Mouse (Mus musculus): Measurements from ENCODE around the gene Mt1.

Mt1 gene

DNA sequence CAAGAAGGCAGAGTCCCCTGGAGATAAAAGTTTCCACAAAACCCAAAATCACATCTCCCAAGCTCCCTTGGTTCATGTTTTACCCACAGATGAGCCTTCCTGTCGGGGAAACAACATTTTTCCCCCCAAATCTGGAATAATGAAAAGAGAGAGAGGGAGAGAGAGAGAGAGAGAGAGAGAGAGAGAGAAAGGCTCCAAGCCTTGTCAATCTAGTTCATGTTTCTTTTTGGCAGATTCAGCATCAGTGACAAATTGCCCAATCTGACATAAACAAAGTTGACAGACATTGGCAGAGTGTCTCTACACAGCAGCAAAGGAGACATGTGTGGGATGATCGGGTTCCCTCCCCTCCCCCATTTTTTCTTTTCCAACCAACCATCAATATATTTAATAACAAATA lies 28.6 kb downstream of the Mt1 start:
- no peak for DNase-seq

DNA sequence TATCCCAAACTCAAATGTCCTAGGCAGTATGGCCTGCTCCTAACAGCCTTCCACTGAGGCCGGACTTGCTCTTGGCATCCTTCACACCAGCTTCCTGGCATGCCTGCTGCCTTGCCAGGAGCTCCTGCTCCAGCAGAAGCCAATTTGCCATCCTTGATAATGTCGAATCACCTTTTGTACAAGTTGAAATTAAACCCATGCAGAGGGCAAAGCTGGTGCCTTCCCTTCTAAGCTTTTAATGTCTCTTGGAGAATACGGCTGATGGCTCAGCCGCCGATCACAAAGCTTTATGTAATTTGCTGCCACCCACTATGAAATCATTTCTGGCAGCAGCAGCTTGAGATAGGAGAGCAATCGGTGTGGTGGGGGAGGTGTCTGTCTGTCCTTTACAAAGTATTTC lies 30.8 kb downstream of the Mt1 start:
- DNase-seq = peak; percentile 59

DNA sequence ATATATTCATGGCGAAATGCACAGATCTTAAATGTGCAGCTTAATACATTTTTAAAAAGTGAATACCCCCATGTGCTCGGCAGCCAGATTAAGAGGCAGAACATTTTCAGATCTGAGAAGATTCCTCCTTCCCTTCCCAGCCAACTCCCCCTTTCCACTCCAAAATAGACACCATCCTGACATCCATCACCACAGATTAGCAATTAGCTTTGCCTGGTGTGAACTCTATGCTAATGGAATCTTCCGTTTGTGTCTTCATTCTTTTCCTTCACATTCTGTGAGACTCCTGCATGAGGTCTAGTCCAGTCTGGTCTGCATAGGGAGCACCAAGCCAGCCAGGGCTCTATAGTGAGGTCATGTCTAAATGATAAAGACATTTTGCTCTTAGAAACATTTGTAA lies 31.3 kb downstream of the Mt1 start:
- no peak for DNase-seq

DNA sequence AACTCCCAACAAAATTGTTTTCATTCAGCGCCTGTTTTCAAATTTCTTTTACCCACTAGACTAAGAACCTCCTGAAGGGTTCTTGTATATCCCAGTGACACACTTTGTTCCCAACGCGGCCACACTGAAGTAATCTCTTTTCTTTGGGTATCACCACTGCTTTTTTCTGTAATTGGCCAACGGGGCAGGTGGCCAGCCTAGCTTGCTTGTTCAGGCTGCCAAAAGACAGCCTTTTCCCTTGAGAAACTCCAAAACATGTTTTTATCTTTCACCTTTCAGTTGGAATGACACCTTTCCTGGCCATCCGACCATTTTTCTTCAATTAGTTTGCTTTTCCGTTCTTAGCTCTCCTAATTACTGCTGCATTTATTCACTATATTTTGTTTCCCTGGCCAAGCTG lies 34.9 kb downstream of the Mt1 start:
- no peak for DNase-seq

DNA sequence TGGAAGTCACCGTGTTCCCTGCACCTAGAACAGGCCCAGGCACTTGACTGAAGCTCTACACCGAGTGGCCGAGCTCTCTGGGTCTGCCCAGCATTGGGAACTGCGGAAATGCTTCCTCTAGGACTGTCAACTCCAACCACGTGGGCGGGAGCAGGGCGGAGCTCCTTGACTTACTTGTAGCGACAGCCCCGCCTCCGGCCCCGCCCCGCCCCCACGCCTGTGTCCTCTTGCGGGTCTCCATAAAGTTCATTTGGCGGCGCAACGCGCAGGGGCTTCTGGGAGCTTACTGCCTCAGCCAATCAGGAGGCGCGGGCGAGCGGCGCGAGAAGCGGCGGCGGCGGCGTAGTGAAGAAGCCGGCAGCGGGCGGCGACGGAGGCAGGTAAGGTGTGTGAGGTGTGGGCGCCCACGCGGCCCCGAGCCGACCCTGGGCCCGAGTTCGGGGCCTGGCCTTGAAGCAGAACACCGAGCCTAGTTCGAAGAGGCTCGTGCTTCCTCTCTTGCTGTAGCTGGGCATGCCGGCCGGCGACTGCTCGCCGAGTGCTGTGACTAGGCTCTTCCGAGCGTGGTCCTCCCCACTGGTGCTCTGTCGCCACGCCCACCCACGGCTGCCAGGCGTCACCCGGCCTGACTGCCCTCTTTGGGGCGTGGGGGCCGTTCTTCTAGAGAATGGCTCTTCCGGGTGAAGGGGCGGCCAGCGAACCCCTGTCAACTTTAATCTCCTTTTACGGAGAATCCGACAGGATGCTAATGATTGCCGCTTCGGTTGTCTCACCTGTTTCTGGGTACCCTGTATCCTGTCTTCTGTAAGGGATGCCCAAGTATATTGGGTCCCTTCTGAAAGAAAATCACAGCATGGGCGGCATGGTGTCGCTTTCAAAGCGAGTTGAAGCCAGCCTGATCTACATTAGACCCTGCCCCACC lies 35.6 kb downstream of the Mt1 start, which contains the start of gene Nup93:
TSS of gene Nup93 (plus strand) at position 313 of the 922 bp plus-strand sequence.
- DNase-seq = peak; percentile 99

DNA sequence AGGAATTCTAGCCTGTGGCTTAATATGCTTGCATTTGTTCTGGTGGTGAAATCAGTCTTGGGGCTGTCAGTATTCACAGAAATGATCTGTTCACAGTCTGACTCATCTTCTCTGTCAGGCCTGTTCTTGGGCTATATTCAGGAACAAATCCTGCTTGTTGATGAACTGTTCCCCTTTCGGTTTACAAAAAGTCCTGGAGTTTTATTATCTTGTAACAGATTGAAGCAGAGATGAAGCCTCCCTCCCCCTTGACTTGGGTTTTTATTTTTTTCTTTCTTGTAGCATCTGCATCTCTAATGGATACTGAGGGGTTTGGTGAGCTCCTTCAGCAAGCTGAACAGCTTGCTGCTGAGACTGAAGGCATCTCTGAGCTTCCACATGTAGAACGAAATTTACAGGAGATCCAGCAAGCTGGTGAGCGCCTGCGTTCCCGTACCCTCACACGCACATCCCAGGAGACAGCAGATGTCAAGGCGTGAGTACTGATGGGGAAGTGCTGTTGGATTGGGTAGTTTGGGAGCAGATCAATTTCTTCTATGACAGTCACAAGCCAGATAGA lies 48.6 kb downstream of the Mt1 start:
- DNase-seq = no peak

All from cerebellum, adult 11-12 months (tissue).